Mouse (Mus musculus) heart, postnatal 0 days (tissue): ENCODE data around the gene Gm49711. TPM values are rescaled to one million over a fixed set of nuclear protein-coding genes. Genes with fewer than 3 reads are reported as not detected.

Experiments
- ATAC-seq: fragments of 200-750 bp; cut with Nextera tagmentation; 2 replicates; pipeline ENCODE4 v1.8.0; 2017; ENCODE audit warnings: low read depth, moderate number of reproducible peaks, moderate library complexity; ENCODE audit not compliant: insufficient read depth
- DNase-seq: peaks from one replicate; pipeline ENCODE4 v3.0.0-alpha.2; 2016; ENCODE audit warnings: low spot score
- H3K27ac ChIP-seq: fragments of 300-500 bp; sonication (generic); 2 replicates; pipeline ENCODE4 v1.5.1; 2014; ENCODE audit warnings: low read depth, mild to moderate bottlenecking
- H3K27me3 ChIP-seq: fragments of 300-500 bp; sonication (generic); 2 replicates; pipeline ENCODE4 v1.6.1; 2014; ENCODE audit warnings: low read length, mixed read lengths; ENCODE audit not compliant: control insufficient read depth, insufficient read depth
- H3K36me3 ChIP-seq: fragments of 300-500 bp; sonication (generic); replicated peaks from 2 replicates; pipeline ENCODE4 v1.6.1; 2014; ENCODE audit warnings: low read length, mixed read lengths; ENCODE audit not compliant: control insufficient read depth, insufficient read depth
- H3K4me1 ChIP-seq: fragments of 300-500 bp; sonication (generic); 2 replicates; pipeline ENCODE4 v1.6.1; 2014; ENCODE audit warnings: antibody characterized with exemption; ENCODE audit not compliant: control insufficient read depth, insufficient read depth
- H3K4me2 ChIP-seq: fragments of 300-500 bp; sonication (generic); 2 replicates; pipeline ENCODE4 v1.6.1; 2014; ENCODE audit warnings: low read depth, mild to moderate bottlenecking, low read length, moderate library complexity
- H3K4me3 ChIP-seq: fragments of 300-500 bp; sonication (generic); 2 replicates; pipeline ENCODE4 v1.5.1; 2014; ENCODE audit warnings: low read depth, low read length
- H3K9ac ChIP-seq: fragments of 300-500 bp; sonication (generic); replicated peaks from 2 replicates; pipeline ENCODE4 v1.6.1; 2014; ENCODE audit warnings: low read depth, low read length, mixed read lengths
- H3K9me3 ChIP-seq: fragments of 300-500 bp; sonication (generic); replicated peaks from 2 replicates; pipeline ENCODE4 v1.6.1; 2016; ENCODE audit warnings: low read length; ENCODE audit not compliant: control insufficient read depth
- CTCF ChIP-seq: IDR thresholded peaks from 2 replicates; pipeline ENCODE4 v1.5.1; 2016; ENCODE audit warnings: antibody characterized with exemption, control low read depth, low read depth
- EP300 ChIP-seq: IDR thresholded peaks from 2 replicates; pipeline ENCODE4 v1.6.1; 2016; ENCODE audit warnings: antibody characterized with exemption, low read depth
- WGBS: fragments of 180-500 bp; shearing (Covaris S2); extraction: QIAGEN DNeasy Blood & Tissue Kit; methylation state at CpG from one replicate; pipeline ENCODE4 v1.1.7; 2014; 5-methylcytosine and 5-hydroxymethylcytosine counted together
- polyA plus RNA-seq: library from polyadenylated mRNA; unstranded; fragments of >200 nt; fragmentation: Nextera tagmentation; extraction: Ambion mirVana; gene quantifications from 2 replicates; pipeline ENCODE4 v1.2.1, GENCODE M21; 2015
- total RNA-seq: library from RNA; depleted of rRNA; stranded (reverse); fragments of >200 nt; gene quantifications from 2 replicates; pipeline ENCODE4 v1.2.3, GENCODE M21; 2014; ENCODE audit warnings: low replicate concordance; rRNA removed

Gm49711 gene
- total and polyA plus RNA-seq, 2 experiments from 2014 or later = 0.20 TPM; not detected in 1

GRCm38 (mm10) chr16:92235222-92235621 lies 177.1 kb downstream of the Gm49711 start:
- WGBS = 51% methylated on average over 9 of the region's 9 CpGs
- ATAC-seq = no peak
- Histone ChIP-seq H3K36me3 (no peaks in the 10 kb centered on the region), H3K4me1 (0 out of 2 replicates have a peak, but pooled peaks cover 5% of the 10 kb centered on the region), H3K27ac (no peak overlapping the region), H3K4me3 (no peak overlapping the region), H3K4me2 (no peak overlapping the region), H3K27me3 (no peaks in the 10 kb centered on the region), H3K9ac (no peak overlapping the region), H3K9me3 (no peaks in the 10 kb centered on the region)
- no peak for DNase-seq
- TF ChIP-seq EP300 = no peak
- TF ChIP-seq CTCF = no peak

Other genes with a start within 250 kb of the Gm49711 start
- gene Mrps6, start within 50 bp of the Gm49711 start, total RNA-seq = 17.7 and 43.7 TPM in 2 replicates
- gene Mrps6, start within 50 bp of the Gm49711 start, polyA plus RNA-seq = 115 and 121 TPM in 2 replicates
- 4.2 and 13.9 TPM in 2 replicates for gene Slc5a3, start within 50 bp of the Gm49711 start, total RNA-seq
- 1.5 TPM in 2 replicates for gene Slc5a3, start within 50 bp of the Gm49711 start, polyA plus RNA-seq
- gene Kcne2, start 234.1 kb downstream of the Gm49711 start, total RNA-seq = 1.6 and 3.7 TPM in 2 replicates
- gene Kcne2, start 234.1 kb downstream of the Gm49711 start, polyA plus RNA-seq = 1.5 and 1.8 TPM in 2 replicates
- gene Smim11, start 243.0 kb downstream of the Gm49711 start, total RNA-seq = 12.3 and 17.5 TPM in 2 replicates
- 165 and 187 TPM in 2 replicates for gene Smim11, start 243.0 kb downstream of the Gm49711 start, polyA plus RNA-seq